In the genomic region with DNA sequence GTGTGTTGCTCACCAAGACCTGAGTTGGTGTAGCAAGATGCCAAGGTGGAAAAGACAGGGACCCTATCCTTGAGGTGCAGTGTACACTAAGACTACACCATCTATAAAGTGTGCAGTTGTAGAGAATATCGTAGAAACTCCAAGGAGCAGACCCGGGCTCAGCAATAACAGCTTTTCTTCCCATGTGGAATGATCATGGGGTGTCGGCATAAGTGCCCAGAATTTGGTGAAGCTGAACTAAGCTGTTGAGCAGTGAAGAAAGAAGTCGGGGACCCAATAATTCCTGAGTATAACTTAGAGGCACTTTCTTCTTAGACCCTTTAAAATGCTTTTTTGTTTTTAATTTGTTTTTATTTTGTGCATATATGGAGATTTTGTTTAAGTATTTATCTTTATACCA, we compare ENCODE assay signal across 23 mouse cellular contexts.
DNase-seq lines count a peak whose midpoint lies in the region; ATAC-seq and TF ChIP-seq lines count a peak whose summit lies in the region.
"Had no signal": no experiment of that assay in that cellular context is flagged by ENCODE, and none has a peak within 500 bp of the region (broad histone marks: within the 10 kb centered on the region; RNA-seq: fewer than 3 reads in every experiment).

No protein-coding gene starts in this region.

- DNase-seq in cerebellum, postnatal 14 days: peak; percentile 57 to 62
- no peak for DNase-seq in cerebellum, adult 2 months
- DNase-seq in embryonic facial prominence, embryonic 11.5 days (ENCODE audit: low spot score): no peak
- no peak for DNase-seq in gastrocnemius, adult 18-20 months (ENCODE audit: low spot score)
- DNase-seq: adrenal gland, postnatal 10 days; adrenal gland, postnatal 36 days; B cell, adult 2 months; cerebellum, adult 8-10 months; gastrocnemius, adult 2 months; gastrocnemius, postnatal 14 days; heart, adult 11 months; kidney, adult 18-20 months had no signal

- TF ChIP-seq POLR2A in cerebellum, adult 2 months (IDR thresholded peaks at IDR 0.05; ENCODE audit: borderline replicate concordance, insufficient read depth, low read length): no peak

- WGBS in cerebellum, adult 2 months: 15% methylated on average over 4 of the region's 4 CpGs
- WGBS in forebrain, embryonic 15.5 days: 86% methylated on average over 4 of the region's 4 CpGs
- 86% methylated on average over 4 of the region's 4 CpGs for WGBS in forebrain, embryonic 16.5 days
- 93% methylated on average over 4 of the region's 4 CpGs for WGBS in embryonic facial prominence, embryonic 11.5 days

- no peaks in the 10 kb centered on the region; the same call in 1 of the 2 replicates for H3K4me1 ChIP-seq in cerebellum, adult 2 months (ENCODE audit: control insufficient read depth, insufficient read depth, low read length)
- H3K4me1 ChIP-seq in forebrain, embryonic 15.5 days: peaks cover 27% of the 10 kb centered on the region
- peaks cover 20% of the 10 kb centered on the region for H3K4me1 ChIP-seq in forebrain, embryonic 16.5 days (replicated peaks; ENCODE audit: control insufficient read depth, insufficient read depth, low read length)
- H3K4me1 ChIP-seq in embryonic facial prominence, embryonic 11.5 days (ENCODE audit: control insufficient read depth, insufficient read depth, low read length): no peaks in the 10 kb centered on the region

- no peak overlapping the region for H3K4me2 ChIP-seq in forebrain, embryonic 15.5 days (replicated peaks)
- H3K4me2 ChIP-seq in forebrain, embryonic 16.5 days (ENCODE audit: low read length): no peak overlapping the region
- no peak overlapping the region for H3K4me2 ChIP-seq in embryonic facial prominence, embryonic 11.5 days (ENCODE audit: low read depth, low read length)
- H3K4me2 ChIP-seq: forebrain, embryonic 12.5 days; heart, embryonic 11.5 days; hindbrain, embryonic 13.5 days had no signal

- H3K4me3 ChIP-seq in cerebellum, adult 2 months (replicated peaks; ENCODE audit: insufficient read depth, low read depth, low read length): no peak overlapping the region
- H3K4me3 ChIP-seq in forebrain, embryonic 15.5 days: no peak overlapping the region
- no peak overlapping the region for H3K4me3 ChIP-seq in forebrain, embryonic 16.5 days (replicated peaks; ENCODE audit: low read length)
- no peak overlapping the region for H3K4me3 ChIP-seq in embryonic facial prominence, embryonic 11.5 days (ENCODE audit: low read depth, low read length)
- H3K4me3 ChIP-seq: forebrain, embryonic 12.5 days; gastrocnemius, adult 2 months; hindbrain, embryonic 13.5 days had no signal

- no peak for TF ChIP-seq CTCF in cerebellum, adult 2 months (IDR thresholded peaks at IDR 0.05; ENCODE audit: borderline replicate concordance, insufficient read depth, low read depth, low read length)

- 0 out of 2 replicates have a peak, but pooled peaks cover 3% of the 10 kb centered on the region for H3K36me3 ChIP-seq in forebrain, embryonic 15.5 days
- H3K36me3 ChIP-seq in forebrain, embryonic 16.5 days (ENCODE audit: control insufficient read depth, insufficient read depth): no peaks in the 10 kb centered on the region
- no peaks in the 10 kb centered on the region for H3K36me3 ChIP-seq in embryonic facial prominence, embryonic 11.5 days (replicated peaks; ENCODE audit: control insufficient read depth, insufficient read depth, low read depth, low read length)
- H3K36me3 ChIP-seq: forebrain, embryonic 12.5 days; G1E; hindbrain, embryonic 13.5 days had no signal

- ATAC-seq in forebrain, embryonic 15.5 days (replicated peaks): no peak
- ATAC-seq in forebrain, embryonic 16.5 days: no peak
- ATAC-seq in embryonic facial prominence, embryonic 11.5 days (replicated peaks; ENCODE audit: insufficient number of reproducible peaks, low FRiP score, low TSS enrichment, low read depth): no peak
- ATAC-seq: hindbrain, embryonic 16.5 days; inflammation-experienced regulatory T-cells, adult 6 months; intestine, embryonic 16.5 days; Patski had no signal

- H3K27me3 ChIP-seq in cerebellum, adult 2 months (ENCODE audit: control insufficient read depth, insufficient read depth, low read length): no peaks in the 10 kb centered on the region
- no peaks in the 10 kb centered on the region for H3K27me3 ChIP-seq in forebrain, embryonic 15.5 days
- H3K27me3 ChIP-seq in forebrain, embryonic 16.5 days (replicated peaks; ENCODE audit: control insufficient read depth, insufficient read depth, low read length): no peaks in the 10 kb centered on the region
- no peaks in the 10 kb centered on the region for H3K27me3 ChIP-seq in embryonic facial prominence, embryonic 11.5 days (ENCODE audit: control insufficient read depth, insufficient read depth, low read length)
- H3K27me3 ChIP-seq: CH12.LX; forebrain, embryonic 12.5 days; hindbrain, embryonic 13.5 days; Patski had no signal

- H3K9me3 ChIP-seq in forebrain, embryonic 15.5 days: no peaks in the 10 kb centered on the region
- H3K9me3 ChIP-seq in forebrain, embryonic 16.5 days (ENCODE audit: control insufficient read depth, low read length): no peaks in the 10 kb centered on the region
- no peaks in the 10 kb centered on the region for H3K9me3 ChIP-seq in embryonic facial prominence, embryonic 11.5 days (replicated peaks; ENCODE audit: control insufficient read depth, low read length)
- H3K9me3 ChIP-seq: forebrain, embryonic 12.5 days; hindbrain, embryonic 13.5 days had no signal

- no peak overlapping the region for H3K9ac ChIP-seq in forebrain, embryonic 15.5 days (replicated peaks)
- H3K9ac ChIP-seq in forebrain, embryonic 16.5 days (replicated peaks; ENCODE audit: low read depth, low read length): no peak overlapping the region
- no peak overlapping the region for H3K9ac ChIP-seq in embryonic facial prominence, embryonic 11.5 days (replicated peaks; ENCODE audit: low read length)
- H3K9ac ChIP-seq: forebrain, embryonic 12.5 days; hindbrain, embryonic 13.5 days had no signal

- H3K27ac ChIP-seq in cerebellum, adult 2 months (ENCODE audit: insufficient read depth, low read length): no peak overlapping the region
- 0 out of 2 replicates have a peak overlapping the region, but pooled peaks have one; percentile 20 for H3K27ac ChIP-seq in forebrain, embryonic 15.5 days (replicated peaks)
- H3K27ac ChIP-seq in forebrain, embryonic 16.5 days (ENCODE audit: low read length): no peak overlapping the region
- H3K27ac ChIP-seq in embryonic facial prominence, embryonic 11.5 days (replicated peaks; ENCODE audit: low read depth, low read length): peak overlapping the region; percentile 36; the same call in 1 of the 2 replicates
- H3K27ac ChIP-seq: gastrocnemius, adult 2 months; hindbrain, embryonic 13.5 days had no signal

Comparison
In these comparisons a context has a peak if more than half of its experiments do, and no peak if none do; other contexts are left out.
1. DNase-seq: peak in cerebellum, postnatal 14 days (2 of 2); none in cerebellum, adult 2 months (0 of 2), embryonic facial prominence, embryonic 11.5 days (single experiment) and gastrocnemius, adult 18-20 months (single experiment).
2. H3K27ac ChIP-seq: peak in forebrain, embryonic 15.5 days (single experiment) and embryonic facial prominence, embryonic 11.5 days (single experiment); none in cerebellum, adult 2 months (single experiment) and forebrain, embryonic 16.5 days (single experiment).